Mouse (Mus musculus) heart, postnatal 14 days (tissue): ENCODE results near the gene Gm21776. TPM values are rescaled to one million over a fixed set of nuclear protein-coding genes. Genes with fewer than 3 reads are reported as not detected.
"Not testable (repeated sequence)": the region's sequence is repeated elsewhere in the genome, so short reads cannot be mapped to it uniquely, and the experiment has no call there.

Experiments used
- DNase-seq, 2 experiments: peaks; one replicate each; pipeline ENCODE4 v3.0.0; 2021 to 2022
- intact Hi-C: fragments of 180-260 bp; cut with DNase I; formaldehyde crosslinking; loops from one replicate; pipeline ENCODE4 v1.15.1; 2025
- long read RNA-seq, 2 experiments: library from polyadenylated mRNA; stranded (forward); transcript quantifications; one replicate each; pipeline ENCODE4 v2.0.0; 2021
- total RNA-seq, 2 experiments: library from RNA; stranded (reverse); gene quantifications; 2 replicates each; pipeline ENCODE4 v1.2.3; 2021

Gene Gm21776
- not detected for total RNA-seq
- long read RNA-seq, experiment 1 = 0 reads
- long read RNA-seq, experiment 2 = 0 reads

- intact Hi-C loops, DNase-seq: not testable (repeated sequence)
Measured at GRCm38 (mm10) chrY:76378362-76378761, at the start of gene Gm21776. Gene Gm21776, plus strand, starts transcription at chrY:76378662.
